Mouse (Mus musculus): ENCODE measurements around the gene Mtfr1l. TPM values are rescaled to one million over a fixed set of nuclear protein-coding genes. Genes with fewer than 3 reads are reported as not detected.
A peak's percentile ranks its signal among the peaks of the same experiment; 100 is the strongest.
"Not testable (repeated sequence)": the region's sequence is repeated elsewhere in the genome, so short reads cannot be mapped to it uniquely, and the experiment has no call there.

Mtfr1l gene
- polyA plus RNA-seq, 1 experiment from 2014 or later = 69.4 TPM

- DNase-seq (ENCODE audit: low read depth, low spot score) = no peak
- H3K27me3 ChIP-seq = no peaks in the 10 kb centered on the region
- ATAC-seq = no peak
- ChIA-PET CTCF (no interaction called here), POLR2A (no interaction called here)
- TF ChIP-seq CTCF (IDR thresholded peaks at IDR 0.05) = no peak
- in situ Hi-C loops (cut with MboI; ENCODE audit: low pct_unique_long_range_greater_than_20kb) = no loop called here
These were observed 31.4 kb downstream of the Mtfr1l start for GRCm38 (mm10) chr4:134503686-134504357.

- H3K27me3 ChIP-seq = no peaks in the 10 kb centered on the region
- ChIA-PET POLR2A (no interaction called here), CTCF (no interaction called here)
- in situ Hi-C loops (cut with MboI; ENCODE audit: low pct_unique_long_range_greater_than_20kb) = no loop called here
- ATAC-seq (no peak), DNase-seq (ENCODE audit: low read depth, low spot score) (no peak)
- no peak for TF ChIP-seq CTCF (IDR thresholded peaks at IDR 0.05)
These were observed 34.1 kb downstream of the Mtfr1l start for GRCm38 (mm10) chr4:134501095-134501494.

- POLR2A ChIA-PET; H3K27me3 ChIP-seq; in situ Hi-C loops (cut with MboI; ENCODE audit: low pct_unique_long_range_greater_than_20kb); DNase-seq (ENCODE audit: low read depth, low spot score); CTCF ChIA-PET; ATAC-seq: not testable (repeated sequence)
These were observed 36.2 kb downstream of the Mtfr1l start for GRCm38 (mm10) chr4:134498983-134499382.

- no peaks in the 10 kb centered on the region for H3K27me3 ChIP-seq
- ChIA-PET POLR2A (no interaction called here), CTCF (no interaction called here)
- in situ Hi-C loops (cut with MboI; ENCODE audit: low pct_unique_long_range_greater_than_20kb) = no loop called here
- no peak for TF ChIP-seq CTCF (IDR thresholded peaks at IDR 0.05)
- ATAC-seq (no peak), DNase-seq (ENCODE audit: low read depth, low spot score) (no peak)
These were observed 37.0 kb downstream of the Mtfr1l start for GRCm38 (mm10) chr4:134497986-134498731.

- POLR2A ChIA-PET = interaction anchor here (0.6 kb wide), 1 partner anchor 28 kb away, joined by 3 read pairs; no protein-coding TSS in a partner anchor
- CTCF ChIA-PET = no interaction called here
- no peaks in the 10 kb centered on the region for H3K27me3 ChIP-seq
- ATAC-seq = no peak
- TF ChIP-seq CTCF (IDR thresholded peaks at IDR 0.05) = no peak
- in situ Hi-C loops (cut with MboI; ENCODE audit: low pct_unique_long_range_greater_than_20kb) = no loop called here
- no peak for DNase-seq (ENCODE audit: low read depth, low spot score)
These were observed 38.0 kb downstream of the Mtfr1l start for GRCm38 (mm10) chr4:134497223-134497622.

GRCm38 (mm10) chr4:134496595-134497210 lies 38.5 kb downstream of the Mtfr1l start, which contains the start of gene Paqr7:
Gene Paqr7 (plus strand): TSS chr4:134496697.
- no peak for TF ChIP-seq CTCF (IDR thresholded peaks at IDR 0.05)
- no peaks in the 10 kb centered on the region for H3K27me3 ChIP-seq
- ATAC-seq (peak; percentile 35), DNase-seq (ENCODE audit: low read depth, low spot score) (no peak)
- CTCF ChIA-PET = no interaction called here
- POLR2A ChIA-PET = interaction anchor here (0.5 to 0.6 kb wide), 2 partner anchors 27 to 824 kb away, joined by 3 to 5 read pairs; no protein-coding TSS in a partner anchor
- in situ Hi-C loops (cut with MboI; ENCODE audit: low pct_unique_long_range_greater_than_20kb) = no loop called here

GRCm38 (mm10) chr4:134495546-134495923 lies 39.7 kb downstream of the Mtfr1l start:
- DNase-seq (ENCODE audit: low read depth, low spot score) (no peak), ATAC-seq (no peak)
- no peak for TF ChIP-seq CTCF (IDR thresholded peaks at IDR 0.05)
- ChIA-PET POLR2A (interaction anchor here (1.3 kb wide), 1 partner anchor 12 kb away, joined by 4 read pairs; no protein-coding TSS in a partner anchor), CTCF (no interaction called here)
- in situ Hi-C loops (cut with MboI; ENCODE audit: low pct_unique_long_range_greater_than_20kb) = no loop called here
- H3K27me3 ChIP-seq = no peaks in the 10 kb centered on the region

GRCm38 (mm10) chr4:134494780-134495545 lies 40.2 kb downstream of the Mtfr1l start:
- no peak for TF ChIP-seq CTCF (IDR thresholded peaks at IDR 0.05)
- ChIA-PET CTCF (interaction anchor here (0.7 kb wide), 1 partner anchor 9 kb away, joined by 3 read pairs; no protein-coding TSS in a partner anchor), POLR2A (interaction anchor here (1.3 kb wide), 1 partner anchor 12 kb away, joined by 4 read pairs; no protein-coding TSS in a partner anchor)
- in situ Hi-C loops (cut with MboI; ENCODE audit: low pct_unique_long_range_greater_than_20kb) = no loop called here
- DNase-seq (ENCODE audit: low read depth, low spot score) (no peak), ATAC-seq (no peak)
- no peaks in the 10 kb centered on the region for H3K27me3 ChIP-seq

- CTCF ChIA-PET; ATAC-seq; POLR2A ChIA-PET; in situ Hi-C loops (cut with MboI; ENCODE audit: low pct_unique_long_range_greater_than_20kb); DNase-seq (ENCODE audit: low read depth, low spot score); H3K27me3 ChIP-seq: not testable (repeated sequence)
These were observed 41.0 kb downstream of the Mtfr1l start for GRCm38 (mm10) chr4:134494161-134494560.

- ATAC-seq = no peak
- CTCF ChIA-PET = no interaction called here
- POLR2A ChIA-PET = no interaction called here
- H3K27me3 ChIP-seq = no peaks in the 10 kb centered on the region
- in situ Hi-C loops (cut with MboI; ENCODE audit: low pct_unique_long_range_greater_than_20kb) = no loop called here
- DNase-seq (ENCODE audit: low read depth, low spot score) = no peak
- no peak for TF ChIP-seq CTCF (IDR thresholded peaks at IDR 0.05)
These were observed 43.5 kb downstream of the Mtfr1l start for GRCm38 (mm10) chr4:134491716-134492115.

All from Patski (cell line).